Mouse (Mus musculus): ENCODE results near the gene Fam234b. TPM values are rescaled to one million over a fixed set of nuclear protein-coding genes. Genes with fewer than 3 reads are reported as not detected.

Gene Fam234b
- polyA plus RNA-seq (2015; fragmentation: Nextera tagmentation; extraction: Ambion mirVana) = 100 and 112 TPM in 2 replicates

DNA sequence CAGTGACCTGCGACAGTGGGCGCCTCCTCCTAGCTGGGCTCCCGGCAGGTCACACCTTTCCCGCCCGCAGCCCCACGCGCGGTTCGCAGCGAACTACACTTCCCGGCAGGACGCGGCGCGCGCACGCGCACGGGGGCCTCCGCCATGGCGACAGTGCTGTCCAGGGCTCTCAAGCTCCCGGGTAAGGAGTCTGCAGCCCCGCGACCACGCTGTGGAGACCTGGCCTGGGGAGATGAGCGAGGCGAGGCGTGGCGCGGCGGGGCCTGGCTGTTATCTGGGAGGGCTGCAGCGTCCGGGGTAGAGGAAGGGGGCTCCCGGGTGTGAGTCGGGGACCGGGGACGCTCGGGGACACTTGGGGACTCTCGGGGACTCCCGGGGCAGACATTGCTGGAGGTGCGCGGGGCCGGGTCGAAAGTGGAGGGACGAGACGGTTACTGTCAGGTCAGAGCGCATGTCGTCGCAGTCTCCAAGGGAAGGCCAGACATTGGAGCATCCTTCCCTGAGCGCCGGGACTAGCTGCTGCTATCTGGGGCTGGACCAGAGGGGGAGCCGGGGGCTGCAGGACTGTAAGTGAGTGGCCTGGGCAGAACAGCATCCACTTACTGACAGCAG, at the start of gene Fam234b, which contains the start of gene Hebp1:
Gene Fam234b (plus strand): TSS at position 57 of the 612 bp plus-strand sequence.
Gene Hebp1 (minus strand): TSS at position 102 of the 612 bp plus-strand sequence.
- Histone ChIP-seq H3K4me1 (replicated peaks) (peaks cover 30% of the 10 kb centered on the region), H3K9me3 (no peaks in the 10 kb centered on the region), H3K9ac (peak within 1 kb of the TSS; percentile 78), H3K4me3 (peak within 1 kb of the TSS; percentile 89), H3K36me3 (no peaks in the 10 kb centered on the region), H3K27ac (replicated peaks) (peak within 1 kb of the TSS; percentile 90), H3K4me2 (peak within 1 kb of the TSS; percentile 93), H3K27me3 (no peaks in the 10 kb centered on the region)
- under 1% methylated on average over 52 of the region's 52 CpGs for WGBS
- ATAC-seq (ENCODE audit: low FRiP score, low read depth) = peak; percentile 93

DNA sequence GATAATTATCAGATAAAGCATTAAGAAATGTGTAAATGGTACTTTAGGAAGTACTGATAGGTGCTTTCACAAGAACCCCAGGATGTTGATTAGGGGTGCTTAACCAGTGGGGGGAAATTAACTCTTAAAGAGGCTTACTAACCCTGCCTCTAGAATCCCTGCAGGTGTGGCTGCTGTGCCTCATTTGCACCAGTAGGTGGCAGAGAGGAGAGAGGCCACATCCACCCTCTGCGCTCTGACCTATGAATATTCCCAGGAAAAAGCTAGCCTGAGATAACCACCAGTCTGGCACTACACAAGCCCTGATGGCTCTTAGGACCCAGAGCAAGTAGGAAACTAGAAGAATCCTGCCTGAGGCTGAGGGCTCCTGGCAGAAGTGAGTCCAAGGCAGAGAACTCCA, 49.3 kb upstream of the Fam234b start:
- H3K4me2 ChIP-seq = no peak overlapping the region
- WGBS = 47% methylated on average over 1 of the region's 1 CpGs
- H3K9ac ChIP-seq = no peak overlapping the region
- 0 out of 2 replicates have a peak, but pooled peaks cover 3% of the 10 kb centered on the region for H3K4me1 ChIP-seq (replicated peaks)
- no peaks in the 10 kb centered on the region for H3K36me3 ChIP-seq
- no peak for ATAC-seq (ENCODE audit: low FRiP score, low read depth)
- H3K4me3 ChIP-seq = no peak overlapping the region
- H3K27ac ChIP-seq (replicated peaks) = no peak overlapping the region
- H3K9me3 ChIP-seq = no peaks in the 10 kb centered on the region
- H3K27me3 ChIP-seq = no peaks in the 10 kb centered on the region

DNA sequence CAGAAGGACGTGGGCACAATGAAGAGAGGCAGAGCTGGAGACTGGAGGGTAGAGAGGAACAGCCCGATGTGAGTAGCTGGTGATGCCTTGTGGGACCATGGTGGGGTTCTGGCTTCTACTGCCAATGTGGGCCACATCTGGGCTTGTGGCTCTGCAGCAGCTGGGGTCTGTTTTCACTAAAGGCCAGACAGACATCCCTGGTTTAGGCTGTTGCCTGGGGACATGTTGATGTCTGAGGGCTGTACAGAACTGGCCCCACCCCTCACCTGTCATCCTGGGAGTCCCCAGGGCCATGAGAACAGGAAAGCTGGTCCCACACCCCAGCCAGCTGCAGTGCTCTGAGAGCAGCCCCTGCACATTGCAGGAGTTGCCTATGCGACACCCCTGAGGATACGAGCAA, 48.6 kb upstream of the Fam234b start:
- no peak overlapping the region for H3K9ac ChIP-seq
- no peaks in the 10 kb centered on the region for H3K9me3 ChIP-seq
- 0 out of 2 replicates have a peak, but pooled peaks cover 3% of the 10 kb centered on the region for H3K4me1 ChIP-seq (replicated peaks)
- H3K27me3 ChIP-seq = no peaks in the 10 kb centered on the region
- no peak overlapping the region for H3K4me3 ChIP-seq
- no peak overlapping the region for H3K4me2 ChIP-seq
- no peak overlapping the region for H3K27ac ChIP-seq (replicated peaks)
- no peaks in the 10 kb centered on the region for H3K36me3 ChIP-seq
- WGBS = 73% methylated on average over 4 of the region's 4 CpGs
- no peak for ATAC-seq (ENCODE audit: low FRiP score, low read depth)

DNA sequence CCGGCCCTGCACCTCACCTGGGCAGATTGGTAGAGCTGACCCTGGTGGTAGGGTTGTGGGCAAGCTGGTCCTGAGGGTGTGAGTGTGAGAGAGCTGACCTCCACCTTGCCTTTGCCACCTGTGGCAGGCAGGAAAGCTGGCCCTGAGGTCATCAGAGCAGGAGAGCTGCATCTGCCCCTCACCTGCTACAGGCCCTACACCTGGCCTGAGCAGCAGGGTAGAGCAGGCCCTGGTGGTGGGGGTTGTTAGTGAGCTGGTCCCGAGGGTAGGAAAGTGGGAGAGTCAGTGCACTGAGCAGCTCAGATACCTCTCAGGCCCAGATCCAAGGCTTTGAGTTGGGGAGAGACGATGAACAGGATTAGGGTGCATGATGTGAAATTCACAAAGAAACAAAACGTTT, 48.1 kb upstream of the Fam234b start:
- H3K27me3 ChIP-seq = no peaks in the 10 kb centered on the region
- no peak overlapping the region for H3K27ac ChIP-seq (replicated peaks)
- H3K4me2 ChIP-seq = no peak overlapping the region
- H3K4me3 ChIP-seq = no peak overlapping the region
- H3K36me3 ChIP-seq = no peaks in the 10 kb centered on the region
- 84% methylated on average over 4 of the region's 4 CpGs for WGBS
- no peaks in the 10 kb centered on the region for H3K4me1 ChIP-seq (replicated peaks)
- H3K9ac ChIP-seq = no peak overlapping the region
- ATAC-seq (ENCODE audit: low FRiP score, low read depth) = no peak
- H3K9me3 ChIP-seq = no peaks in the 10 kb centered on the region

DNA sequence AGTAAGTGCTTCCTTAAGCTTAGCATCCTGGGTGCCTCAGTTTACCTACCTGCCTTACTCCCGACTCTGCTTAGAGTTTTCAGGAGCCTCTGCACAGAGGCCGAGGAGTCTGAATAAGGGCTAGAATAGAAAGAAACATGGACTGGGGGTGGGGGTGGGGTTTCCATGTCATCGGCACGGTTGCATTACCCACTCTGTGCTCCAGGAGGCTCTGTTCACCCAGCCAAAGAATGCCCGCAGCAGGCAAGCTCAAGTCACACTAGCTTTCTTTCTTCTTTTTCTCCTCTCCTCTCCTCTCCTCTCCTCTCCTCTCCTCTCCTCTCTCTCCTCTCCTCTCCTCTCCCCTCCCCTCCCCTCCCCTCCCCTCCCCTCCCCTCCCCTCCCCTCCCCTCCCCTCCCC, 47.5 kb upstream of the Fam234b start:
- Histone ChIP-seq H3K27ac (replicated peaks) (no peak overlapping the region), H3K27me3 (no peaks in the 10 kb centered on the region), H3K4me2 (no peak overlapping the region), H3K9me3 (no peaks in the 10 kb centered on the region), H3K4me3 (no peak overlapping the region), H3K36me3 (no peaks in the 10 kb centered on the region), H3K4me1 (replicated peaks) (no peaks in the 10 kb centered on the region), H3K9ac (no peak overlapping the region)
- WGBS = 35% methylated on average over 5 of the region's 5 CpGs
- ATAC-seq (ENCODE audit: low FRiP score, low read depth) = no peak

DNA sequence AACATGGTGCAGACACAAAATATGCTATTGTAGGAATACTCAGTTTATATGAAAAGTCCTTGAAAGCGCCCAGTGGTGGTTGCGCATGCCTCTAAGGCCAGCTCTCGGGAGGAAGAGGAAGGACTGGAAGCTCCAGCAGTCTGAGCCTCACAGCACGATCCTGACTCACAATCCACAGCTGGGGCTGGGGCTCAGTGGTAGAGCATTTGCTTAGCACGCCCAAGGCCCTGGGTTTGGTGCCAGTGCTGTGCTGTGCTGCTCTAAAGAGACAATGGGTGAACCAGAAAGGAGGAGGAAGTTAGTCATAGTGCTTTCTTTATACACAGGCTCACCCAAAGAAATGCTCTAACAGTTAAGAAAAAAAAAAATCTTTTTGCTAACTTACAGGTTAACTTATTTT, 44.1 kb upstream of the Fam234b start:
- H3K27me3 ChIP-seq = no peaks in the 10 kb centered on the region
- H3K27ac ChIP-seq (replicated peaks) = no peak overlapping the region
- no peak overlapping the region for H3K4me3 ChIP-seq
- WGBS = 83% methylated on average over 5 of the region's 5 CpGs
- no peak for ATAC-seq (ENCODE audit: low FRiP score, low read depth)
- no peak overlapping the region for H3K4me2 ChIP-seq
- no peaks in the 10 kb centered on the region for H3K36me3 ChIP-seq
- H3K9ac ChIP-seq = no peak overlapping the region
- H3K9me3 ChIP-seq = no peaks in the 10 kb centered on the region
- H3K4me1 ChIP-seq (replicated peaks) = no peaks in the 10 kb centered on the region

DNA sequence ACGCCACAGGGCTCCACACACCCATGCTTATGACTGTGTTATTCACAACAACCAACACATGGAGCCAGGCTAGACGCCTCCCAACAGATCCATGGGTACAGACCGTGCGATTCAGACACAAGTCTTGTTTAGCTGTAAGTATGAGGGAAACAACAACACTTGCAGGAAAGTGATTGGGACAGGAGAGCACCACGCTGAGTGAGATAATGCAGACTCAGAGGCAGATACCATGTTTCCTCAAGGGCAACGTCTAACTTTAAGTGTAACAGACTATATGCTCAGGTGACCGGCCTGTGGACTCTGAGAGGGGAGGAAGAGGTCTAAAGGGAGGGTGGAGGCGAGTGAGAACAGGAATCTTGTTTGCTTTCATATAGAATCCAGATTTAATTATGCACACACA, 41.2 kb upstream of the Fam234b start:
- no peak overlapping the region for H3K9ac ChIP-seq
- 85% methylated on average over 8 of the region's 8 CpGs for WGBS
- H3K4me2 ChIP-seq = no peak overlapping the region
- no peaks in the 10 kb centered on the region for H3K27me3 ChIP-seq
- H3K4me1 ChIP-seq (replicated peaks) = no peaks in the 10 kb centered on the region
- H3K9me3 ChIP-seq = no peaks in the 10 kb centered on the region
- H3K36me3 ChIP-seq = no peaks in the 10 kb centered on the region
- ATAC-seq (ENCODE audit: low FRiP score, low read depth) = no peak
- H3K4me3 ChIP-seq = no peak overlapping the region
- no peak overlapping the region for H3K27ac ChIP-seq (replicated peaks)

DNA sequence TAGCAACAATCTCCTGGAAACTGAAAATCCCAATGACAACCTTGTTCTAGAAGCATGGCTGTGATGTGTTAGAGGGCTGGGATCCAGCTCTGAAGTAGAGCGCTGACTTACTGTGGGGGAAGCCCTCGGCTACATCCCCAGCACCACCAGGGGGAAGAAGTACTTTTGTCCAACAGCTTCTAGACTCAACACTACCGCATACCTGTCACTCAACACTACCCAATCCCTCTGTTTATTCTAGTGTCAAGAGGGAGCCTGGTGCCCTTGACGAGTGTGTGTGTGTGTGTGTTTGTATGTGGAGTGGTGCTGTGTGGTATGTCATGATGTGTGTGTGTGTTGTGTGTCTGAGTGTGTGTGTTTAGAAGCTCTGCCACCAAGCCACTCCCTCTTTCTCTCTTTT, 40.3 kb upstream of the Fam234b start:
- H3K4me3 ChIP-seq = no peak overlapping the region
- no peaks in the 10 kb centered on the region for H3K27me3 ChIP-seq
- H3K9ac ChIP-seq = no peak overlapping the region
- H3K4me2 ChIP-seq = no peak overlapping the region
- H3K27ac ChIP-seq (replicated peaks) = no peak overlapping the region
- H3K36me3 ChIP-seq = no peaks in the 10 kb centered on the region
- ATAC-seq (ENCODE audit: low FRiP score, low read depth) = no peak
- no peaks in the 10 kb centered on the region for H3K9me3 ChIP-seq
- 78% methylated on average over 4 of the region's 4 CpGs for whole genome bisulfite sequencing
- no peaks in the 10 kb centered on the region for H3K4me1 ChIP-seq (replicated peaks)

DNA sequence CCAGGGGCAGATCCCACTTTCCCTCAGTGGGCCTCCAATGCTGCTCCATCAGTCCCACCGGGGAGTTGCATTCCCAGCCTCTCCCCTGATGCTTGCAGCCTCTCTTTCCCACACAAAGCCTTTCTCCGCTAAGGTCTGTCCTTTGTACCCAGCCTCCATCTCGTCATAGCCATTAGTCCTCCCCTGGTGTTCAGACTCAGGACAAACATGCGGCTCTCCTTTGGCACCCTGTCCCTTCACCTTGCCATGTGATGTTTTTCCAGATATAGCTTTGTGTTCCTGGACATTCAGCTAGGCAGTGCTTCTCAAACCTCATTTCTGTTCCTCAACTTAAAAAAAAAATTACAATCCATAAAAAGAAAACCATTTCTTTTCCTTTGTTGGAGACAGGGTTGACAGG, 39.3 kb upstream of the Fam234b start:
- Histone ChIP-seq H3K4me3 (no peak overlapping the region), H3K9ac (no peak overlapping the region), H3K4me1 (replicated peaks) (no peaks in the 10 kb centered on the region), H3K9me3 (no peaks in the 10 kb centered on the region), H3K36me3 (no peaks in the 10 kb centered on the region), H3K27ac (replicated peaks) (no peak overlapping the region), H3K27me3 (no peaks in the 10 kb centered on the region), H3K4me2 (no peak overlapping the region)
- no peak for ATAC-seq (ENCODE audit: low FRiP score, low read depth)
- WGBS = 31% methylated on average over 4 of the region's 4 CpGs

DNA sequence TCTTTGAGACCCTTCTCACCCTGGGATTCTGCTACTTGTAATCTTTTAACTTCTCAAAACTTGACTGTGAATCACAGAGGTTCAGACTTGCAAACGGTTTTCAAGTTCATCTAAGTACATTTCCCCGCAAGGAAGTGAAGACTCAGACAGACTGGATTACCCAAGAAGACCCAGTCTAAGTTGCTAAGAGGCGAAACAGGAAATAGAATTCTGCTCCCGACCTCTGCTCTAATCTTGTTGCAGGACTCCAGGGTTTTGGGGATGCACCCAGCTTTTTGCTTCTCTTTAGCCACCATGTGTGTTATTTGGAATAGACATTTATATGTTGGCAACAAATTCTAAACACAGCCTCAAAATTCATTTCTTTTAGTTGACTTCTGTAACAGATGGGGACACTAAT, 36.4 kb upstream of the Fam234b start:
- no peak for ATAC-seq (ENCODE audit: low FRiP score, low read depth)

DNA sequence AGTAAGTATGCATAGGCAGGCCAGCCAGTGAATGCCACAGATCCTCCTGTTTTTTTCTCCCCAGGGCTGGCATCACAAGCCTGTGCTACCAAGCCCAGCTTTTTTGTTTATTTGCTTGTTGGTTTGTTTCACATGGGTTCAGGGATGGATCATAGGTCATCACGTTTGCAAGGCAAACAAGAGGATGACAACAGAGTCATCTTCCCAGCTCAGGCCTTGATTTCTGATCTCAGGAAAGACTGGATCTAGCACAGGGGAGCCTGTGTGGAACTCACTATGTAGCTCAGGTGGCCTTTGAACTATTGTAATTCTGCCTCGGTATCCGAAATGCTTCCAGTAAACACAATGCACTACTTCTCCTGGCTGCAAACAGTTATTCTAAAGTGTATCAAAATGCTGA, 35.5 kb upstream of the Fam234b start:
- Histone ChIP-seq H3K36me3 (no peaks in the 10 kb centered on the region), H3K4me2 (no peak overlapping the region), H3K27ac (replicated peaks) (no peak overlapping the region), H3K9ac (no peak overlapping the region), H3K27me3 (no peaks in the 10 kb centered on the region), H3K9me3 (no peaks in the 10 kb centered on the region), H3K4me1 (replicated peaks) (0 out of 2 replicates have a peak, but pooled peaks cover 2% of the 10 kb centered on the region), H3K4me3 (no peak overlapping the region)
- 87% methylated on average over 3 of the region's 3 CpGs for WGBS
- no peak for ATAC-seq (ENCODE audit: low FRiP score, low read depth)

More for the DNA sequence above, 36.4 kb upstream of the Fam234b start:
- no peak overlapping the region for H3K27ac ChIP-seq (replicated peaks)
- H3K4me1 ChIP-seq (replicated peaks) = no peaks in the 10 kb centered on the region
- no peaks in the 10 kb centered on the region for H3K27me3 ChIP-seq
- H3K9ac ChIP-seq = no peak overlapping the region
- H3K4me2 ChIP-seq = no peak overlapping the region
- WGBS = 79% methylated on average over 4 of the region's 4 CpGs
- no peak overlapping the region for H3K4me3 ChIP-seq
- no peaks in the 10 kb centered on the region for H3K36me3 ChIP-seq
- no peaks in the 10 kb centered on the region for H3K9me3 ChIP-seq

DNA sequence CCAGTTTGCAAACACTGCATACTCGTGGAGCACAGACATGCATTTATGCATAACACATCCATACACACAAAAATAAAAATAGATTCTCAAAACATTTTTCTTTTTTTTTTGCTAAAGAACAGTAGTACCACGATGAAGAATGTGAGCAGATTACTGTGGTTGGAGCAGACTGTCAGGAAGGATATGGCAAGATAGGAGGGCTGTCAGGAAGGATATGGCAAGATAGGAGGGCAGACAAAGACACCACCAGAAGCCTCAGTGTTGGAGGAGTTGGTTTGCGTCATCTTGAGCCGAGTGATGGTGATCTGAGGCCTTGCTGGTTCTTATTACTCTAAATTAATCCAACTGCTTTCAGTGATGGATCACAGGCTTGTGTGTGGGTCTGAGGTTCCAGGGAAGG, 34.9 kb upstream of the Fam234b start:
- H3K27ac ChIP-seq (replicated peaks) = no peak overlapping the region

DNA sequence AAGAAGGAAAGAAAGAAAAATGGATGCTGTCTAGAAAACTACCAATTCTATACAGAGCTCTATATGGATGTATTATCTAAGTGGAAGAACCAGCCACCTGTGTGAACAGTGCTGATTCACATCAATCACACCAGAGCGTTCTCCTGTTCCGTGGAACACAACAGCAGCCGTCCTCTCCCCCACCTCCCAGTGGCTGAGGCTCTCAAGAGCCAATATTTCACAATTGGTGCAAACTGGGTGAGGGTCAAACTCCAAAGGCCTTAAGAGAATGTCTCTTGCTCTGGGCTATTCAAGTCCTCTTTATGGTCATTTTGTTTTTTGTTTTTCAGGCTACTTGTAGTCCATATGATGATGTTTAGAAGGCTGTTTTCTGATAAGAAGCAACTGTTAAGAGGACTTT, 32.6 kb upstream of the Fam234b start:
- Histone ChIP-seq H3K9me3 (no peaks in the 10 kb centered on the region), H3K27me3 (0 out of 2 replicates have a peak, but pooled peaks cover 3% of the 10 kb centered on the region), H3K36me3 (no peaks in the 10 kb centered on the region), H3K4me3 (no peak overlapping the region), H3K4me1 (replicated peaks) (peaks cover 13% of the 10 kb centered on the region; the same call in 1 of the 2 replicates), H3K27ac (replicated peaks) (no peak overlapping the region), H3K9ac (no peak overlapping the region), H3K4me2 (no peak overlapping the region)
- 65% methylated on average over 3 of the region's 3 CpGs for WGBS
- no peak for ATAC-seq (ENCODE audit: low FRiP score, low read depth)

More for the DNA sequence above, 34.9 kb upstream of the Fam234b start:
- H3K9ac ChIP-seq = no peak overlapping the region
- 79% methylated on average over 4 of the region's 4 CpGs for WGBS
- H3K4me1 ChIP-seq (replicated peaks) = 0 out of 2 replicates have a peak, but pooled peaks cover 6% of the 10 kb centered on the region
- no peaks in the 10 kb centered on the region for H3K27me3 ChIP-seq
- no peak for ATAC-seq (ENCODE audit: low FRiP score, low read depth)
- H3K4me2 ChIP-seq = no peak overlapping the region
- H3K36me3 ChIP-seq = no peaks in the 10 kb centered on the region
- no peaks in the 10 kb centered on the region for H3K9me3 ChIP-seq
- no peak overlapping the region for H3K4me3 ChIP-seq

All from hindbrain, embryonic 15.5 days (tissue).